15 mouse cellular contexts compared by ENCODE assay signal in the genomic region with DNA sequence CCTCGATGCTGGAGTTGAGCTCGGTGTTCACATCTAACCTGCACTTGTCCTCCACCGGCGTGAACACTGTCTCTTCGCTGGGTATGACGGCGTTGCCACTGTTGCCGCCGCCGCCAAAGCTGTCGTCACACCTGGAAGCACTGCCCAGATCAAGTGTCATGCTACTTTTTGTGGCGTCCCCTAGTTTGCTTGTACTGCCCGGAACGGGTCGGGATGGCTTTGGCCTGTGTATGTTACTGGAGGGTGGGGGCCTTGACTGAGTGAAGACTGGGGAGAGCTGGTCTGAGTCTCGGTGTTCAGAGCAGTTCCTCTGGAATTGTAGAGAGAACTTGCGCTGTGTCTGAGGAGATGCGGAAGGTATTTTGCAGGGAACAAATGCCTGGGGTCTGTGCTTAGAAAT.
"Had no signal": no experiment of that assay in that cellular context is flagged by ENCODE, and none has a peak within 500 bp of the region (broad histone marks: within the 10 kb centered on the region; RNA-seq: fewer than 3 reads in every experiment).

No protein-coding gene starts in this region.

- H3K4me3 ChIP-seq: midbrain, embryonic 13.5 days; midbrain, embryonic 15.5 days; neural tube, embryonic 12.5 days had no signal

- H3K27ac ChIP-seq: liver, embryonic 14.5 days; midbrain, embryonic 13.5 days; midbrain, embryonic 15.5 days; neural tube, embryonic 12.5 days had no signal

- H3K9me3 ChIP-seq: midbrain, embryonic 13.5 days; midbrain, embryonic 15.5 days; neural tube, embryonic 12.5 days had no signal

- H3K4me1 ChIP-seq: midbrain, embryonic 13.5 days; midbrain, embryonic 15.5 days; neural tube, embryonic 12.5 days had no signal

- H3K27me3 ChIP-seq: midbrain, embryonic 13.5 days; midbrain, embryonic 15.5 days; neural tube, embryonic 12.5 days had no signal

- DNase-seq: lung, adult 18-20 months; lung, embryonic 14.5 days; lung, postnatal 10 days; lung, postnatal 4 days; retina, postnatal 1 day; right cerebral cortex, adult 18-20 months; right cerebral cortex, postnatal 25 days; right cerebral cortex, postnatal 4 days; thymus, adult 2 months; thymus, postnatal 25 days; thymus, postnatal 4 days had no signal

- ATAC-seq: midbrain, embryonic 13.5 days; midbrain, embryonic 15.5 days had no signal
